Mouse (Mus musculus): Measurements from ENCODE around the gene Fkbp6.

Gene Fkbp6

GRCm38 (mm10) chr5:135352995-135353394, 3.2 kb upstream of the Fkbp6 start, which contains the start of gene Trim50:
Gene Trim50, plus strand, starts transcription at chr5:135353295.
- no peak for DNase-seq (ENCODE audit: low read depth, low spot score)

GRCm38 (mm10) chr5:135351606-135352005, 1.8 kb upstream of the Fkbp6 start:
- no peak for DNase-seq (ENCODE audit: low read depth, low spot score)

GRCm38 (mm10) chr5:135347511-135348011, 2.3 kb downstream of the Fkbp6 start:
- DNase-seq (ENCODE audit: low read depth, low spot score), result no peak

GRCm38 (mm10) chr5:135346430-135346829, 3.4 kb downstream of the Fkbp6 start:
- no peak for DNase-seq (ENCODE audit: low read depth, low spot score)

GRCm38 (mm10) chr5:135345989-135346388, 3.9 kb downstream of the Fkbp6 start:
- no peak for DNase-seq (ENCODE audit: low read depth, low spot score)

GRCm38 (mm10) chr5:135337575-135337974, 12.3 kb downstream of the Fkbp6 start:
- DNase-seq (ENCODE audit: low read depth, low spot score), result no peak

GRCm38 (mm10) chr5:135331161-135331560, 18.7 kb downstream of the Fkbp6 start:
- no peak for DNase-seq (ENCODE audit: low read depth, low spot score)

- no peak for DNase-seq (ENCODE audit: low read depth, low spot score)
Measured at GRCm38 (mm10) chr5:135330201-135330600, 19.6 kb downstream of the Fkbp6 start.

- DNase-seq (ENCODE audit: low read depth, low spot score), result no peak
Measured at GRCm38 (mm10) chr5:135329471-135329870, 20.4 kb downstream of the Fkbp6 start.

GRCm38 (mm10) chr5:135326121-135326659, 23.7 kb downstream of the Fkbp6 start:
- peak; percentile 4 for DNase-seq (ENCODE audit: low read depth, low spot score)

GRCm38 (mm10) chr5:135322197-135322596, 27.6 kb downstream of the Fkbp6 start:
- no peak for DNase-seq (ENCODE audit: low read depth, low spot score)

GRCm38 (mm10) chr5:135319856-135320255, 30.0 kb downstream of the Fkbp6 start:
- DNase-seq (ENCODE audit: low read depth, low spot score), result no peak

GRCm38 (mm10) chr5:135316177-135316576, 33.7 kb downstream of the Fkbp6 start:
- no peak for DNase-seq (ENCODE audit: low read depth, low spot score)

- DNase-seq (ENCODE audit: low read depth, low spot score), result no peak
Measured at GRCm38 (mm10) chr5:135306321-135306965, 43.4 kb downstream of the Fkbp6 start.

GRCm38 (mm10) chr5:135302454-135302853, 47.4 kb downstream of the Fkbp6 start:
- DNase-seq (ENCODE audit: low read depth, low spot score), result no peak

- no peak for DNase-seq (ENCODE audit: low read depth, low spot score)
Measured at GRCm38 (mm10) chr5:135301916-135302315, 47.9 kb downstream of the Fkbp6 start.

- no peak for DNase-seq (ENCODE audit: low read depth, low spot score)
Measured at GRCm38 (mm10) chr5:135292001-135292400, 57.8 kb downstream of the Fkbp6 start.

GRCm38 (mm10) chr5:135291193-135291592, 58.7 kb downstream of the Fkbp6 start:
- DNase-seq (ENCODE audit: low read depth, low spot score), result no peak

- no peak for DNase-seq (ENCODE audit: low read depth, low spot score)
Measured at GRCm38 (mm10) chr5:135290703-135291102, 59.1 kb downstream of the Fkbp6 start.

- DNase-seq (ENCODE audit: low read depth, low spot score), result no peak
Measured at GRCm38 (mm10) chr5:135286926-135287325, 62.9 kb downstream of the Fkbp6 start.

GRCm38 (mm10) chr5:135286185-135286584, 63.7 kb downstream of the Fkbp6 start:
- no peak for DNase-seq (ENCODE audit: low read depth, low spot score)

- DNase-seq (ENCODE audit: low read depth, low spot score), result no peak
Measured at GRCm38 (mm10) chr5:135285211-135285610, 64.6 kb downstream of the Fkbp6 start.

GRCm38 (mm10) chr5:135280226-135280625, 69.6 kb downstream of the Fkbp6 start:
- DNase-seq (ENCODE audit: low read depth, low spot score), result no peak
